Mouse (Mus musculus): ENCODE data around the gene Ubr3. TPM values are rescaled to one million over a fixed set of nuclear protein-coding genes. Genes with fewer than 3 reads are reported as not detected.

Gene Ubr3
- 15.3 and 16.0 TPM in 2 replicates for polyA plus RNA-seq (2015; fragmentation: Nextera tagmentation; extraction: Ambion mirVana)

DNA sequence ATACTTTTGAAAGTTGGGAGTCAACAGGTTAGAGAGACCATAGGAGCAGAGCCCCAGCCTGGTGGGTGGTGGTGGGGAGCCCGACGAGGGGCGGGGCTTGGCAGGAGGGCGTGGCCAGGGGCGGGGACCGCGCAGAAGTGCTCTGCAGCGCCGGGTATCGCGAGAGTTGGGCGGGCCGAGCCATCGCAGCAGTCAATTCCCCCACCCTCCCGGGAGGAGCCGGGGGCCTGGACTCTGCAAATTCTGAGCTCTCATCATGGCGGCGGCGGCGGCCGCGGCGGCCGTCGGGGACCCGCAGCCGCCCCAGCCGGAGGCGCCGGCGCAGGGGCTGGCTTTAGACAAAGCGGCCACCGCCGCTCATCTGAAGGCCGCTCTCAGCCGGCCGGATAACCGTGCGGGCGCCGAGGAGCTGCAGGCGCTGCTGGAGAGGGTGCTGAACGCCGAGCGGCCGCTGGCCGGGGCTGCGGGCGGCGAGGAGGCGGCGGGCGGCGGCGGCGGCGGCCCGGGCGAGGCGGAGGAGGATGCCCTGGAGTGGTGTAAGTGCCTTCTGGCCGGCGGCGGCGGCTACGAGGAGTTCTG lies at the start of gene Ubr3:
Ubr3 (plus strand) TSS at position 208 of the 579 bp plus-strand sequence.
- Histone ChIP-seq H3K9me3 (no peaks in the 10 kb centered on the region), H3K4me1 (replicated peaks) (peaks cover 20% of the 10 kb centered on the region), H3K4me2 (peak within 1 kb of the TSS; percentile 72), H3K36me3 (no peaks in the 10 kb centered on the region), H3K27me3 (no peaks in the 10 kb centered on the region), H3K27ac (replicated peaks) (peak within 1 kb of the TSS; percentile 93), H3K4me3 (peak within 1 kb of the TSS; percentile 94), H3K9ac (peak within 1 kb of the TSS; percentile 99)
- peak; percentile 98 for ATAC-seq (ENCODE audit: low FRiP score, low read depth)
- WGBS = under 1% methylated on average over 53 of the region's 65 CpGs

DNA sequence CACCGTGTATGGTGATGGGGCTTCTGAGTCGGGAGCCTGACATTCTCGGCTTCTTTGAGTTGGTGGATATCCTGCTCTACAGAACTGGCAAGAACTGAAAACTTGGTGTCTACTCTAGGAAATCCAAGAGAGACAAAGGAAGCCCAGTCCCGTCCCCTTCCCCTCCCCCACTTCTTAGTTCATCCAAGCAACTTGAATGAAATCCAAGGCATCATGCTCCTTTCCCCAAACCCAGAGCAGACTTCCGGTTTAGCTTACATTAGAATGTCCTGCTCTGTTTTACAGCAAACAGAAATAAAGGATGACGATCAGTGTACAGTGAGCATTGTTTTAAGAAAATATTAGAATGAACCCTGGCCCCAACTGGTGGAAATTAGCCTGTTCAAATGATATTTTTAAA lies 47.8 kb upstream of the Ubr3 start:
- WGBS = 64% methylated on average over 6 of the region's 6 CpGs

DNA sequence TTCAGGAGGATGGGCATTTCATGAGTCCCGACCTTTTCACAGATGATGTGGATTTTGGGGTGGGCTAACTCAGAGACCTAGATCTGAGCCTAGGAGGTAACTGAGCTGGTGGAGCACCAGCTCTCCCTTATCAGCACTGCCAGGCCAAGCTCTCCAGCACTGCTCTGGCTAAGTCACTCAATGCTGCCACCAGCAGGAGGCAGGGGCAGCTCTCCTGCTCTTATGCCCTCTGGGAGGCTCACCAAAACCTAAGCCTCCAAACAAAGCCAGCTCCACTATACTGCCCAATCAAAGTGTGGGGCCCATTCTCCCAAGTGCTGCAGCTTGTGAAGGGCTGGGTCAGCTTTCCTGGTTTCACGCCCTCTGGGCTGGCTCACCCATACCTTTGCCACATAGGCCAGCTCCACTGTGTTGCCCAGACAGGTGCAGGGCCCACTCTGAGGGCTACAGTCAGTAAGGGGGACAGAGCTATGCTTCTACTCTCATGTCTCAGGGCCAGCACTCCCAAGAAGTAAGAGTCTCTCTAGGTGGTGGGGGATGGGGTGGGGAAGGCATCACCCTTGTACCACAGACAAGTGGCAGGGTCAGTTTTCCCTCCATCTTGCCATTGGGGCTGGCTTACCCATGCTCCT lies 45.5 kb upstream of the Ubr3 start:
- WGBS = 56% methylated on average over 2 of the region's 2 CpGs
- Histone ChIP-seq H3K9ac (no peak overlapping the region), H3K4me3 (no peak overlapping the region), H3K4me2 (no peak overlapping the region), H3K36me3 (no peaks in the 10 kb centered on the region), H3K9me3 (no peaks in the 10 kb centered on the region), H3K27ac (replicated peaks) (no peak overlapping the region), H3K4me1 (replicated peaks) (no peaks in the 10 kb centered on the region), H3K27me3 (no peaks in the 10 kb centered on the region)
- ATAC-seq (ENCODE audit: low FRiP score, low read depth) = no peak

More for the DNA sequence above, 47.8 kb upstream of the Ubr3 start:
- Histone ChIP-seq H3K9ac (no peak overlapping the region), H3K27ac (replicated peaks) (no peak overlapping the region), H3K27me3 (no peaks in the 10 kb centered on the region), H3K4me1 (replicated peaks) (no peaks in the 10 kb centered on the region), H3K9me3 (no peaks in the 10 kb centered on the region), H3K36me3 (no peaks in the 10 kb centered on the region), H3K4me2 (no peak overlapping the region), H3K4me3 (no peak overlapping the region)
- ATAC-seq (ENCODE audit: low FRiP score, low read depth) = no peak

DNA sequence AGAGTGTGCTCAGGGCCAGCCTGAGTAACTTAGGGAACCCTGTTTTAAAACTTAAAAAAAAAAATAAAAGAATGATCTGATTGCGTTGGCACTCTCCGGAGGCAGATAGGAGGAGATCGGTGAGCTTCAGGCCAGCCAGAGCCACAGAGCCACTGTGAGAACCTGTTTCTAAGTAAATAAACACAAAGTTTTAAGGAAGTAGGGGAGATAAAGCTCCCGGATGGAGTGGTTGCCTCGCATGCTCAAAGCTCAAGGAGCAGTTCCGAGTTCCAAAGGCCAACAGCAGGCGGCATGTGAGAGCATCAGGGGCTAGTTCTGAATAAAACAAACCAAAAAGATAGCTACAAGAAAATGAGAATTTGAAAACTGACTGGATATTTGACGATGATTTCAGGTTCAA lies 40.7 kb upstream of the Ubr3 start:
- 73% methylated on average over 8 of the region's 8 CpGs for WGBS
- no peaks in the 10 kb centered on the region for H3K36me3 ChIP-seq
- no peaks in the 10 kb centered on the region for H3K27me3 ChIP-seq
- no peak for ATAC-seq (ENCODE audit: low FRiP score, low read depth)
- H3K27ac ChIP-seq (replicated peaks) = no peak overlapping the region
- H3K9ac ChIP-seq = no peak overlapping the region
- no peak overlapping the region for H3K4me3 ChIP-seq
- H3K4me2 ChIP-seq = no peak overlapping the region
- no peaks in the 10 kb centered on the region for H3K9me3 ChIP-seq
- H3K4me1 ChIP-seq (replicated peaks) = 0 out of 2 replicates have a peak, but pooled peaks cover 5% of the 10 kb centered on the region

DNA sequence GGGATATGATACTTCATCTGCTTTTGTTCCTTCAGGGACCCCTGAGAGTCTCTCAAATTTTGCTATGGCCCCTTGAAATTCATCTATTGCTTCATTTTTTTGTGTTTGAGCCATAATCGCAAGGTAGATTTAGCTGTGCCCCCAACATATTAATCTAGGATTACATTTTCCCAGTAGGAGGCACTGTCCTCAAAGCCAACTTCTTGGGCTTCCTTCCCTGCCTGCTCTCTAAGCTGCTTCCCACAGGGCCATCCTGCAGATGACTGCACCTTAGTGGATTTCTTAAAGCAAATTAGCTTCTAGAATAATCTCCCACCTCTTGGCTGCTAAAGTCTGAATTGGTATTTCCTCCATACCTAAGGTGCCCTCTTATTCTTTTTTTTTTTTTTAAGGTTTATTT lies 39.2 kb upstream of the Ubr3 start:
- no peak overlapping the region for H3K9ac ChIP-seq
- no peaks in the 10 kb centered on the region for H3K36me3 ChIP-seq
- H3K4me1 ChIP-seq (replicated peaks) = peaks cover 13% of the 10 kb centered on the region
- no peak overlapping the region for H3K4me3 ChIP-seq
- H3K27me3 ChIP-seq = no peaks in the 10 kb centered on the region
- 78% methylated on average over 1 of the region's 1 CpGs for WGBS
- H3K27ac ChIP-seq (replicated peaks) = no peak overlapping the region
- H3K4me2 ChIP-seq = no peak overlapping the region
- H3K9me3 ChIP-seq = no peaks in the 10 kb centered on the region
- no peak for ATAC-seq (ENCODE audit: low FRiP score, low read depth)

DNA sequence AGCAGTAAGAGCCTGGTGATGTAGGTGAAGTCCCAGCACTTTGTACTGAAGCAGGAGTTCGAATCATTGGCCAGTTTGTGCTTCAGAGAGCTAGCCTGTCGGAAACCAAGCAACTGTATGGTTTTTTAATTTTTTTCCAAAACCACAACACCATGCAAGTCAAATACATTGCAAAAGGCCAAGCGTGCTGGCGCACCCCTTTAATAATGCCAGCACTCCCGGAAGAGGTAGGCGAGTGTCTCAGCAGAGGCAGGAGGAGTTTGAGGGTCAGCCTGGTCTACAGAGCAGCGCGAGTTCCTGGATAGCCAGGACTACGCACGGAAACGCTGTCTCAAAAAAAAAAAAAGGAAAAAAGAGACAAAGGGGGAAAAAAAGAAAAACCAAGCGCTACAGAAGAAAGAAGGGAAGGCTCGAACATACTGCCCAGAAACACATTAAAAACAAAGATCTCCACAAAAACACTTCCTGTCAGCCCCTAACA lies 36.0 kb upstream of the Ubr3 start:
- peaks cover 29% of the 10 kb centered on the region for H3K4me1 ChIP-seq (replicated peaks)
- 14% methylated on average over 12 of the region's 13 CpGs for WGBS
- peak overlapping the region; percentile 62 for H3K9ac ChIP-seq
- peak overlapping the region; percentile 88 for H3K27ac ChIP-seq (replicated peaks)
- H3K4me2 ChIP-seq = peak overlapping the region; percentile 64
- H3K27me3 ChIP-seq = no peaks in the 10 kb centered on the region
- ATAC-seq (ENCODE audit: low FRiP score, low read depth) = peak; percentile 75
- no peaks in the 10 kb centered on the region for H3K36me3 ChIP-seq
- peak overlapping the region; percentile 91 for H3K4me3 ChIP-seq
- H3K9me3 ChIP-seq = no peaks in the 10 kb centered on the region

DNA sequence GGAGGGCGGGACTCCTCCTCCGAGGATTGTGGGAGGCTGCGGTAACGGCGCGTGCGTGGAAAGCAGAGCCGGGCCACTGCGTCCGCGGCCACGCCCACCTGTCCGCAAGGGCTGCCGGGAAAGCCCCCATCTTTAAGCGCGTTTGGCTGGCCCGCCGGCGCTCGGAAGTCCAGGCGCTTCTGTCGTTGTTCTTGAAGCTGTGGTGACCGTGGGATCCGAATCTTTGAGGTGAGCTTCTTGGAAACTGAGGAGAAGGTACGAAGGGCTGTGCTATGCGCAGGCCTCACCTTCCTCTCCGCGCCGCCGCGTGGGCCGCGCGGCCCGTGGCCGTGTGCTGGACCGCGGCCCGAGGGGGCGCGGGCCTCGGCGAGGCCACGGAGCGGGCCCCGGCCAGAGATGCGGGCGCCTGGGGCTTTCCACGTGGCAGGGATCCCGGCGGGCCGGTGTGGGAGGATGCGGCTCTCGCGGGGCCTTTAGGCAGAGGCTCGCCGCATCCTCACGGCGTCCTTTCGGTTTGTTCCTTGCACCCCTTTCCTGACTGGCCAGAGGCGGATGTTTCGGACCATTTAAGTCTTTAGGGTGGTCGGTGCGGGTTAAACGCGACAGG lies 35.5 kb upstream of the Ubr3 start, which contains the start of gene Ssb:
Ssb (plus strand) TSS at position 78 of the 607 bp plus-strand sequence.
- Histone ChIP-seq H3K27me3 (no peaks in the 10 kb centered on the region), H3K36me3 (0 out of 2 replicates have a peak, but pooled peaks cover 4% of the 10 kb centered on the region), H3K27ac (replicated peaks) (peak within 1 kb of the TSS; percentile 88), H3K9ac (peak within 1 kb of the TSS; percentile 98), H3K4me3 (peak within 1 kb of the TSS; percentile 91), H3K9me3 (no peaks in the 10 kb centered on the region), H3K4me1 (replicated peaks) (peaks cover 29% of the 10 kb centered on the region), H3K4me2 (peak within 1 kb of the TSS; percentile 64)
- ATAC-seq (ENCODE audit: low FRiP score, low read depth) = peak; percentile 98
- 0% methylated on average over 66 of the region's 66 CpGs for WGBS

DNA sequence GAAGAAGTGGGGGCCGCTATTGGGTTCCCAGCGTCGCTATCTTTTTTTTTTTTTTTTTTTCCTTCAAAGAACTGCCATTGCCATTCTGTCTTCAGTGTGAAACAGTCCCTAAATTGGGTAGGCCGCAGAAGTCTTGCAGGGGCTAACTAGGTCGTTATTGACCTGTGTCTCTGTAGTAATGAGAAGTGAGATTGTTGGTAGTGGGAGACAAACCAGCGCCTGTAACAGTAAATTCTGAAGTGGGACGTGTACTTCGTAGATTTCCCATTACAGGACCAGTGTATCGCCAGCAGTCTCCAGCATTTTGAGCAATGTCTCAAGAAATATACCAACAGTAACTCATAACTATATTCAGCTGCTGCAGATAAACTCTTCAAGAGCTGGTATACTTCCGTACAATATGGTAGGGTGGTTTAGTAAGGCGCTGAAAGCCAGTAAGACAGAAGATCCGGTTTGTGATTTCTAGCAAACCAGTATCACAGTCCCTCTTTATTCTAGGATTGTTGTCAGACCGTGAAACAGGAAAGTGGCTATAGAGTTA lies 34.9 kb upstream of the Ubr3 start:
- H3K36me3 ChIP-seq = peaks cover 8% of the 10 kb centered on the region
- peak overlapping the region; percentile 98 for H3K9ac ChIP-seq
- 4% methylated on average over 13 of the region's 13 CpGs for WGBS
- no peaks in the 10 kb centered on the region for H3K9me3 ChIP-seq
- H3K27ac ChIP-seq (replicated peaks) = peak overlapping the region; percentile 88
- H3K4me2 ChIP-seq = peak overlapping the region; percentile 64
- peak overlapping the region; percentile 91 for H3K4me3 ChIP-seq
- H3K27me3 ChIP-seq = no peaks in the 10 kb centered on the region
- ATAC-seq (ENCODE audit: low FRiP score, low read depth) = no peak
- peaks cover 29% of the 10 kb centered on the region for H3K4me1 ChIP-seq (replicated peaks)

DNA sequence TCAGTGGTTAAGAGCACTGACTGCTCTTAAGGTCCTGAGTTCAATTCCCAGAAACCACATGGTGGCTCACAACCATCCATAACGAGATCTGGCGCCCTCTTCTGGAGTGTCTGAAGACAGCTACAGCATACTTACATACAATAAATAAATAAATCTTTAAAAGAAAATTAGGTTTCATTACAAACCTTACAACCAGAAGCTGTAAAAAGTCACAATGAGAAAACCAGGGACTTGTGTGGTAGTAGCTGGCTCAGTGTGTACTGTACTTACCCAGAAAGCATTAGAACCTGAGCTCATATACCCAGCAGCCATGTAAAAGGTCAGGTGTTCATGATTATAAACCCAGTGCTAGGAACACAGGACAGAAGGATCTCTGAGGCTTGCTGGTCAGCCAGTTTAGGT lies 13.1 kb upstream of the Ubr3 start:
- H3K4me3 ChIP-seq = no peak overlapping the region
- no peak for ATAC-seq (ENCODE audit: low FRiP score, low read depth)
- H3K9ac ChIP-seq = no peak overlapping the region
- H3K4me2 ChIP-seq = no peak overlapping the region
- no peaks in the 10 kb centered on the region for H3K36me3 ChIP-seq
- H3K27me3 ChIP-seq = no peaks in the 10 kb centered on the region
- peaks cover 15% of the 10 kb centered on the region; the same call in 1 of the 2 replicates for H3K4me1 ChIP-seq (replicated peaks)
- no peaks in the 10 kb centered on the region for H3K9me3 ChIP-seq
- WGBS = 73% methylated on average over 2 of the region's 2 CpGs
- H3K27ac ChIP-seq (replicated peaks) = no peak overlapping the region

DNA sequence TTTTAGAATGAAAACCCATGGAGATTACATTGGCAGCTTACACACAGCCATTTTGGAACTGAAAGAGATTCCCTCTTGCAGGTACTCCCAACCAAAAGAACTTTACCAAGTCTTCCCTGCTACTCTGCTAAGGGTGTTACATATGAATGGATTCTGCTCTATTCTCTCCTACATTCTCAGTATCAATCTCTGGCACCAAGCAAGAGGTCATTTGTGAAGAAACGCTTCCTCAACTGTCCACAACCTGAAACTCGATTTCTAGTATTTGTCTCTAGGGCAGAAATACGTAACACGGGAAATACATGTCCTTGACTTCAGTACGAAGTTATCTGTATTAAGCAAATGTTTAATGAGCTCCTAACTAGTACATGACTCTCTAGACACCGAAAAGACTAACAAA lies 12.5 kb upstream of the Ubr3 start:
- Histone ChIP-seq H3K9ac (no peak overlapping the region), H3K27ac (replicated peaks) (no peak overlapping the region), H3K9me3 (no peaks in the 10 kb centered on the region), H3K4me2 (peak overlapping the region; percentile 73), H3K36me3 (no peaks in the 10 kb centered on the region), H3K27me3 (no peaks in the 10 kb centered on the region), H3K4me3 (peak overlapping the region; percentile 57), H3K4me1 (replicated peaks) (peaks cover 15% of the 10 kb centered on the region; the same call in 1 of the 2 replicates)
- no peak for ATAC-seq (ENCODE audit: low FRiP score, low read depth)
- 58% methylated on average over 6 of the region's 6 CpGs for WGBS

DNA sequence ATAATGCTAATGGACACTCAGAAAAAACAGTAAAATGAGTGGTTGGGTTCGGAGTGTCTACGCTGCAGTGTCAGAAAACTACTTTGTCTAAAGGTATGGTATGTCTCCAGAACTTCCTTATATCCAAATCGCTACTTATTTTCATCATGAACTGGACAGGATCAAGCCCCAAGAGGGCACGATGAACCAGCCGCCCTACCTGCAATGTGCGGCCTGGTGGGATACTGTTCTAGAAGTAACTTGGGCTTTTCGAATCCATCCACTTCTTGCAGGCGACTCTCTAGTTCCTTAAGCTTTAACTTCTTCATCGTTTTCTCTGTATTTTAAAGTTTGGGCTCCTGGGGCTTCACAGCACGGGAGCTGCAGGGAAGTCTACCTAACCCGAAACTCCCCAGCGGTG lies 12.0 kb upstream of the Ubr3 start:
- Histone ChIP-seq H3K27me3 (no peaks in the 10 kb centered on the region), H3K4me3 (peak overlapping the region; percentile 57), H3K9ac (peak overlapping the region; percentile 64), H3K27ac (replicated peaks) (peak overlapping the region; percentile 58; the same call in 1 of the 2 replicates), H3K4me2 (peak overlapping the region; percentile 73), H3K9me3 (no peaks in the 10 kb centered on the region), H3K4me1 (replicated peaks) (peaks cover 15% of the 10 kb centered on the region; the same call in 1 of the 2 replicates), H3K36me3 (no peaks in the 10 kb centered on the region)
- 8% methylated on average over 12 of the region's 12 CpGs for whole genome bisulfite sequencing
- no peak for ATAC-seq (ENCODE audit: low FRiP score, low read depth)
